Mouse (Mus musculus): ENCODE data around the gene Elmod1. TPM values are rescaled to one million over a fixed set of nuclear protein-coding genes. Genes with fewer than 3 reads are reported as not detected.

Gene Elmod1
- total and polyA plus RNA-seq, 3 experiments: not detected

DNA sequence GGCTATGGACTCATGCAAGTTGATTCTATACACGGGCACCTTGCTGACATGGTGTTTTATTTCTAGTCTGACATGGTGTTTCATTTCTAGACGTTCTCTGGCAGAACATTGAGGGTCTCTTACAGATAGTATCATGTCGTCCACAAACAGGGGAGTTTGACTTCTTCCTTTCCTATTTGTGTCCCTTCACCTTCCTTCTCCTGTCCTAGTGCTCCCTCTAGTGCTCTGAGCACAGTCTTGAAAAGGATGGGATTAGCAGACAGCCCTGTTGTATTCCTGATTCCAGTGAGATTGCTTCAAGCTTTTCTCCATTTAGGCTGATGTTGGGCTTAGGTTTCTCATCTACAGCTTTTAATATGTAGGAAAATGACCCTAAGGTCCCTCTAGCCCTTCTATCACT, 11.9 kb upstream of the Elmod1 start:
- in situ Hi-C loops (cut with MboI; ENCODE audit: low pct_ligation_motif_present, low pct_unique_long_range_greater_than_20kb, low sequenced_read_pairs): loop anchor here (10.0 kb wide), 1 partner anchor 102 kb away; no protein-coding TSS in a partner anchor
- TF ChIP-seq CTCF (conservative IDR thresholded peaks at IDR 0.05 in 1 of 2, IDR thresholded peaks at IDR 0.05 in 1 of 2; ENCODE audit: low read depth in 2 of 2, low read length in 2 of 2) (peak; percentile 13 to 71; a peak in 2 of 4 replicates), SMC3 (IDR thresholded peaks at IDR 0.05; ENCODE audit: low read depth, low read length) (peak; percentile 58), NRF1 (IDR thresholded peaks at IDR 0.05; ENCODE audit: low read depth, low read length) (no peak), RAD21 (IDR thresholded peaks at IDR 0.05; ENCODE audit: low read depth, low read length) (peak; percentile 71)
- dilution Hi-C loops (cut with MboI; ENCODE audit: extremely low pct_ligation_motif_present, extremely low pct_unique_long_range_greater_than_20kb, low sequenced_read_pairs): no loop called here

GRCm38 (mm10) chr9:53984868-53985267, 9.8 kb upstream of the Elmod1 start:
- peak; percentile 55 for DNase-seq (ENCODE audit: extremely low read depth)
- TF ChIP-seq CTCF (conservative IDR thresholded peaks at IDR 0.05 in 1 of 2, IDR thresholded peaks at IDR 0.05 in 1 of 2; ENCODE audit: low read depth in 2 of 2, low read length in 2 of 2) (peak; percentile 78 to 84), RAD21 (IDR thresholded peaks at IDR 0.05; ENCODE audit: low read depth, low read length) (peak; percentile 76), BHLHE40 (IDR thresholded peaks at IDR 0.05; ENCODE audit: low read depth, low read length) (no peak), NELFE (IDR thresholded peaks at IDR 0.05; ENCODE audit: low read depth, low read length) (peak; percentile 21; the same call in 1 of the 2 replicates), SMC3 (IDR thresholded peaks at IDR 0.05; ENCODE audit: low read depth, low read length) (peak; percentile 89), IRF4 (IDR thresholded peaks at IDR 0.05; ENCODE audit: low read depth, low read length) (no peak), CHD1 (IDR thresholded peaks at IDR 0.05; ENCODE audit: low read depth, low read length) (no peak)
- Histone ChIP-seq H3K79me2 (replicated peaks; ENCODE audit: control insufficient read depth, extremely low read depth, insufficient read depth, poor library complexity, severe bottlenecking) (no peaks in the 10 kb centered on the region), H3K9ac (ENCODE audit: insufficient read depth, low read depth) (no peak overlapping the region), H3K4me1 (ENCODE audit: control insufficient read depth in 1 of 2, insufficient read depth in 2 of 2) (no peaks in the 10 kb centered on the region), H3K4me2 (ENCODE audit: insufficient read depth, low read depth, poor library complexity, severe bottlenecking) (no peak overlapping the region), H3K4me3 (replicated peaks in 1 of 3; ENCODE audit: low read depth in 2 of 3, low read length in 2 of 3, poor library complexity in 1 of 3) (no peak overlapping the region), H3K9me3 (replicated peaks; ENCODE audit: low read length) (no peaks in the 10 kb centered on the region), H3K27me3 (replicated peaks) (peaks cover 3% of the 10 kb centered on the region), H3K27ac (ENCODE audit: insufficient read depth, low read depth) (no peak overlapping the region), H3K36me3 (replicated peaks in 1 of 2; ENCODE audit: control insufficient read depth in 1 of 2, insufficient read depth in 1 of 2, low read length in 1 of 2) (no peaks in the 10 kb centered on the region)
- in situ Hi-C loops (cut with MboI; ENCODE audit: low pct_ligation_motif_present, low pct_unique_long_range_greater_than_20kb, low sequenced_read_pairs) (loop anchor here (10.0 kb wide), 1 partner anchor 100 kb away; no protein-coding TSS in a partner anchor), dilution Hi-C loops (cut with MboI; ENCODE audit: extremely low pct_ligation_motif_present, extremely low pct_unique_long_range_greater_than_20kb, low sequenced_read_pairs) (no loop called here)

More for the DNA sequence above, 11.9 kb upstream of the Elmod1 start:
- peaks cover 3% of the 10 kb centered on the region for H3K27me3 ChIP-seq (replicated peaks)
- DNase-seq (ENCODE audit: extremely low read depth): peak; percentile 9
- no peak overlapping the region for H3K4me3 ChIP-seq (replicated peaks in 1 of 3; ENCODE audit: low read depth in 2 of 3, low read length in 2 of 3, poor library complexity in 1 of 3)
- no peaks in the 10 kb centered on the region for H3K36me3 ChIP-seq (replicated peaks in 1 of 2; ENCODE audit: control insufficient read depth in 1 of 2, insufficient read depth in 1 of 2, low read length in 1 of 2)
- no peak overlapping the region for H3K9ac ChIP-seq (ENCODE audit: insufficient read depth, low read depth)
- H3K9me3 ChIP-seq (replicated peaks; ENCODE audit: low read length): no peaks in the 10 kb centered on the region
- H3K4me1 ChIP-seq (ENCODE audit: control insufficient read depth in 1 of 2, insufficient read depth in 2 of 2): no peaks in the 10 kb centered on the region
- peak overlapping the region; percentile 44 for H3K4me2 ChIP-seq (ENCODE audit: insufficient read depth, low read depth, poor library complexity, severe bottlenecking)
- H3K27ac ChIP-seq (ENCODE audit: insufficient read depth, low read depth): no peak overlapping the region
- H3K79me2 ChIP-seq (replicated peaks; ENCODE audit: control insufficient read depth, extremely low read depth, insufficient read depth, poor library complexity, severe bottlenecking): no peaks in the 10 kb centered on the region

- Histone ChIP-seq H3K4me3 (replicated peaks in 1 of 3; ENCODE audit: low read depth in 2 of 3, low read length in 2 of 3, poor library complexity in 1 of 3) (no peak overlapping the region), H3K9ac (ENCODE audit: insufficient read depth, low read depth) (no peak overlapping the region)
- dilution Hi-C loops (cut with MboI; ENCODE audit: extremely low pct_ligation_motif_present, extremely low pct_unique_long_range_greater_than_20kb, low sequenced_read_pairs): no loop called here
Measured at GRCm38 (mm10) chr9:53974328-53975121, 576 bp downstream of the Elmod1 start.

More at GRCm38 (mm10) chr9:53974328-53975121, 576 bp downstream of the Elmod1 start:
- no peak for TF ChIP-seq E2F4 (IDR thresholded peaks at IDR 0.05; ENCODE audit: insufficient replicate concordance, low read depth, low read length)
- no peak for TF ChIP-seq CHD1 (IDR thresholded peaks at IDR 0.05; ENCODE audit: low read depth, low read length)
- TF ChIP-seq POLR2AphosphoS2 (IDR thresholded peaks at IDR 0.05; ENCODE audit: low read depth, low read length): no peak
- TF ChIP-seq MEF2A (IDR thresholded peaks at IDR 0.05; ENCODE audit: borderline replicate concordance, low read depth, low read length): no peak
- TF ChIP-seq BHLHE40 (IDR thresholded peaks at IDR 0.05; ENCODE audit: low read depth, low read length): no peak
- no peak for TF ChIP-seq GABPA (IDR thresholded peaks at IDR 0.05; ENCODE audit: insufficient replicate concordance, low read depth, low read length)
- TF ChIP-seq USF1 (IDR thresholded peaks at IDR 0.05; ENCODE audit: low read depth, low read length): no peak
- no peak for TF ChIP-seq NRF1 (IDR thresholded peaks at IDR 0.05; ENCODE audit: low read depth, low read length)
- no peak for TF ChIP-seq PAX5 (IDR thresholded peaks at IDR 0.05; ENCODE audit: low read length)
- no peak for TF ChIP-seq ZNF384 (IDR thresholded peaks at IDR 0.05; ENCODE audit: low read depth, low read length)
- TF ChIP-seq SMC3 (IDR thresholded peaks at IDR 0.05; ENCODE audit: low read depth, low read length): no peak
- TF ChIP-seq HCFC1 (IDR thresholded peaks at IDR 0.05; ENCODE audit: low read depth, low read length): no peak
- Histone ChIP-seq H3K27me3 (replicated peaks) (no peaks in the 10 kb centered on the region), H3K27ac (ENCODE audit: insufficient read depth, low read depth) (no peak overlapping the region), H3K36me3 (replicated peaks in 1 of 2; ENCODE audit: control insufficient read depth in 1 of 2, insufficient read depth in 1 of 2, low read length in 1 of 2) (no peaks in the 10 kb centered on the region), H3K9me3 (replicated peaks; ENCODE audit: low read length) (no peaks in the 10 kb centered on the region), H3K4me2 (ENCODE audit: insufficient read depth, low read depth, poor library complexity, severe bottlenecking) (no peak overlapping the region), H3K79me2 (replicated peaks; ENCODE audit: control insufficient read depth, extremely low read depth, insufficient read depth, poor library complexity, severe bottlenecking) (no peaks in the 10 kb centered on the region), H3K4me1 (ENCODE audit: control insufficient read depth in 1 of 2, insufficient read depth in 2 of 2) (no peaks in the 10 kb centered on the region)
- no peak for DNase-seq (ENCODE audit: extremely low read depth)
- in situ Hi-C loops (cut with MboI; ENCODE audit: low pct_ligation_motif_present, low pct_unique_long_range_greater_than_20kb, low sequenced_read_pairs): no loop called here
